Mouse (Mus musculus): ENCODE results near the gene Wwox. TPM values are rescaled to one million over a fixed set of nuclear protein-coding genes. Genes with fewer than 3 reads are reported as not detected.

The Wwox gene
- polyA plus RNA-seq, 1 experiment from 2014 or later, result 10.2 TPM

Other genes with a start within 250 kb of the Wwox start
- 14.8 and 20.5 TPM in 2 replicates for gene Vat1l, start 234.0 kb upstream of the Wwox start, polyA plus RNA-seq (2015; fragmentation: Nextera tagmentation; extraction: Ambion mirVana)
- not detected in 2 replicates for gene Clec3a, start 21.6 kb upstream of the Wwox start, polyA plus RNA-seq (2015; fragmentation: Nextera tagmentation; extraction: Ambion mirVana)

All from forebrain, embryonic 13.5 days (tissue).